Mouse (Mus musculus) regulatory T cell (primary cell): ENCODE results near the gene Ldhc.

Source experiments
- in situ Hi-C: fragments of 300-600 bp; cut with MboI, MseI; formaldehyde crosslinking; loops from one replicate; pipeline ENCODE4 v1.15.1; 2025; ENCODE audit warnings: high pct_unique_total_duplicates

Gene Ldhc

DNA sequence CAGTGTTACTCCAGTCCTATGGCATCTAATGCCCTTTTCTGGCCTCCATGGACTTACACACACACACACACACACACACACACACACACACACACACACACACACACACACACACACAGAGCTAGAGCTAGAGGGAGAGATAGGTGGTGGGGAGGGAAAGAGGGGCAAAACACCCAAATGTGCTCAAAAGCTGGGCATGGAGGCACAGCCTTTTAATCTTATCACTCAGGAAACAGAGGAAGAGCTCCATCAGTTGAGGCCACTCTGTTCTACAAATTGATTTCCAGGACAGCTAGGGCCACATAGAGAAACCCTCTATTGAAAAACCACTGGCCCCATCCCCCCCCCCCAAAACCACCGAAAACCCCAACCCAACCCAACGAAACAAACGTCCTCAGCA is 22.3 kb downstream of the Ldhc start:
- in situ Hi-C loops = no loop called here

DNA sequence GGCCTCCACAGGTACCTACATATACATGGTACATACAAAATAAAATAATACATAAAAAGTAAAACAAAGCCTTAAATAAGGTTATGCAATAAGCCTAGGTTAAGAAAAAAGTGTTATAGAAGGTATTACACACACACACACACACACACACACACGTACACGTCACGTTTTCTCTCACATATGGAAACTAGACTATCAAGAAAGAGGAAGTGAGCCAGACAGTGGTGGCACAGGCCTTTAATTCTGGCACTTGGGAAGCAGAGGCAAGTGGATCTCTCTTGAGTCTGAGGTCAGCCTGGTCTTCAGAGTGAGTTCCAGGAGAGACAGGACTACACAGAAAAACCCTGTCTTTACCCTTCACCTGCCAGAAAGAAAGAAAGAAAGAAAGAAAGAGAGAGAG is 34.5 kb downstream of the Ldhc start:
- in situ Hi-C loops = no loop called here

- in situ Hi-C loops = no loop called here
These were observed 38.3 kb downstream of the Ldhc start for GRCm38 (mm10) chr7:46899343-46899742.

- in situ Hi-C loops = no loop called here
These were observed 50.2 kb downstream of the Ldhc start for GRCm38 (mm10) chr7:46911250-46911649.

GRCm38 (mm10) chr7:46916376-46916775 is 55.4 kb downstream of the Ldhc start:
- in situ Hi-C loops = no loop called here

- in situ Hi-C loops = no loop called here
These were observed 57.8 kb downstream of the Ldhc start for GRCm38 (mm10) chr7:46918678-46919371.

DNA sequence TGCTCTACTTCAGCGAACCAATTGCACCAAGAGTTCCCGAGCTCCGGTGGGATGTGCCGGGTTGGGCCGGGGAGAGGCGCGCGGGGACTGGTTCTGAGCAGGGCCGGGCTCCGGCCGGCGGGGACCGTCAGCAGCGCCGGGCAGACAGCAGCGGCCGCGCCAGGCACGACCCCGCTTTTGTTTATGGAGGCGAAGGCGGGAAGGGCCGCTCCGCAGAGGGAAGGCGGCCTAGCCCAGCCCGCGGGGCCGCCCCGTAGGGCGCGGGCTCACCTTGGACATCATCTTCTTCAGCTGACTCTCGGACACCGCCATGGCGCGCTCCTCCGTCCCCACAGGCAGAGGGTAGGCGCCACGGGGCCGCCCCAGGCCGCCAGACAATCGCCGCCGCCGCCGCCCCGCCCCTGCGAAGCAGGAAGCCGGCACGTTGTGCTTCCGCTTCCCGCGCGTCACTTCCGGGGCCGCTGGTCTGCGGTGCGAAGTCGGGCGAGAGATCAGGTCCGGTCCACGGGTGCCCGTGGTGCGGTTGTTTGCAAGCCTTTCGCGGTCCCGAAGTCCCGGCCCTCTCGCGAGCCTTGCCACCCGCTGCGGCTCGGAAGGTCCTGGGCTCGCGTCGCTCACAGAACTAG is 58.7 kb downstream of the Ldhc start, which contains the start of gene Tsg101:
Tsg101 (minus strand) TSS at position 419 of the 626 bp plus-strand sequence.
- in situ Hi-C loops = no loop called here

GRCm38 (mm10) chr7:46922075-46922474 is 61.1 kb downstream of the Ldhc start:
- in situ Hi-C loops = no loop called here
